Mouse (Mus musculus): ENCODE measurements around the gene Catsperz. TPM values are rescaled to one million over a fixed set of nuclear protein-coding genes. Genes with fewer than 3 reads are reported as not detected.
"Not testable (repeated sequence)": the region's sequence is repeated elsewhere in the genome, so short reads cannot be mapped to it uniquely, and the experiment has no call there.

Gene Catsperz
- total and polyA plus RNA-seq, 2 experiments from 2014 or later = 2.2 TPM; not detected in 1

GRCm38 (mm10) chr19:6903031-6903430, 22.1 kb downstream of the Catsperz start:
- Histone ChIP-seq H3K9ac (replicated peaks; ENCODE audit: low read depth, low read length) (no peak overlapping the region), H3K4me2 (ENCODE audit: low read depth, low read length) (no peak overlapping the region), H3K4me3 (ENCODE audit: low read depth, low read length) (no peak overlapping the region), H3K27ac (ENCODE audit: low read depth) (no peak overlapping the region), H3K4me1 (ENCODE audit: control insufficient read depth, insufficient read depth) (peaks cover 5% of the 10 kb centered on the region; the same call in 1 of the 2 replicates), H3K27me3 (ENCODE audit: control insufficient read depth, insufficient read depth, low read length) (no peaks in the 10 kb centered on the region), H3K9me3 (replicated peaks; ENCODE audit: control insufficient read depth, low read length) (no peaks in the 10 kb centered on the region), H3K36me3 (replicated peaks; ENCODE audit: control insufficient read depth, insufficient read depth, low read length) (peaks cover 24% of the 10 kb centered on the region)
- TF ChIP-seq CTCF (IDR thresholded peaks at IDR 0.05; ENCODE audit: low read depth) = no peak
- no peak for TF ChIP-seq EP300 (IDR thresholded peaks at IDR 0.05; ENCODE audit: low read depth)
- ATAC-seq (ENCODE audit: insufficient read depth, low read depth) = no peak
- DNase-seq (ENCODE audit: low spot score) = no peak
- 88% methylated on average over 1 of the region's 1 CpGs for WGBS

DNA sequence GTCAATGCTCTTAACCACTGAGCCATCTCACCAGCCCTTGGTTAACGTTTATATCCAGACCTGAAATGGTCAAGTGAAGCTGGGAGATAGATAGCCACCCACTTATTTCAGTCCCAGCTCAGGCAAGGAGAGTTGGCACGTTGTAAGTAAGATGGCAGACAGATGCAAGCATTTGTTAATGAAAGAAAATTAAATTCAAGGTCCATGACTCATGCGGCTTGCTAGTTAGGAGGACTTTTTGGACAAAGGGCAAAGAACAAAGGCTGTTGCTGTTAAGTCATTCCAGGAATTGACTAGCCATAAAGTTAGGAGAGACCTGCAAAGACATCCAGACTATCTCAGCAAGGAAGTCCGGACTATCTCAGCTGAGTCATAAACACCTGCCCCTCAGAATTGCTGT, 25.5 kb downstream of the Catsperz start:
- 82% methylated on average over 4 of the region's 4 CpGs for WGBS
- ATAC-seq (ENCODE audit: insufficient read depth, low read depth) = no peak
- H3K4me2 ChIP-seq (ENCODE audit: low read depth, low read length) = no peak overlapping the region

GRCm38 (mm10) chr19:6895608-6896305, 29.4 kb downstream of the Catsperz start:
- DNase-seq (ENCODE audit: low spot score); H3K27ac ChIP-seq (ENCODE audit: low read depth); H3K36me3 ChIP-seq (replicated peaks; ENCODE audit: control insufficient read depth, insufficient read depth, low read length); H3K4me2 ChIP-seq (ENCODE audit: low read depth, low read length); H3K9me3 ChIP-seq (replicated peaks; ENCODE audit: control insufficient read depth, low read length); H3K27me3 ChIP-seq (ENCODE audit: control insufficient read depth, insufficient read depth, low read length); H3K4me1 ChIP-seq (ENCODE audit: control insufficient read depth, insufficient read depth); ATAC-seq (ENCODE audit: insufficient read depth, low read depth); H3K4me3 ChIP-seq (ENCODE audit: low read depth, low read length); H3K9ac ChIP-seq (replicated peaks; ENCODE audit: low read depth, low read length): not testable (repeated sequence)
- WGBS = 67% methylated on average over 18 of the region's 18 CpGs

More for the DNA sequence above, 25.5 kb downstream of the Catsperz start:
- Histone ChIP-seq H3K9me3 (replicated peaks; ENCODE audit: control insufficient read depth, low read length) (peaks cover 4% of the 10 kb centered on the region; the same call in 1 of the 2 replicates), H3K4me3 (ENCODE audit: low read depth, low read length) (no peak overlapping the region), H3K27me3 (ENCODE audit: control insufficient read depth, insufficient read depth, low read length) (no peaks in the 10 kb centered on the region), H3K27ac (ENCODE audit: low read depth) (no peak overlapping the region), H3K4me1 (ENCODE audit: control insufficient read depth, insufficient read depth) (no peaks in the 10 kb centered on the region), H3K36me3 (replicated peaks; ENCODE audit: control insufficient read depth, insufficient read depth, low read length) (0 out of 2 replicates have a peak, but pooled peaks cover under 1% of the 10 kb centered on the region), H3K9ac (replicated peaks; ENCODE audit: low read depth, low read length) (no peak overlapping the region)
- TF ChIP-seq CTCF (IDR thresholded peaks at IDR 0.05; ENCODE audit: low read depth) = no peak
- no peak for TF ChIP-seq EP300 (IDR thresholded peaks at IDR 0.05; ENCODE audit: low read depth)
- no peak for DNase-seq (ENCODE audit: low spot score)

DNA sequence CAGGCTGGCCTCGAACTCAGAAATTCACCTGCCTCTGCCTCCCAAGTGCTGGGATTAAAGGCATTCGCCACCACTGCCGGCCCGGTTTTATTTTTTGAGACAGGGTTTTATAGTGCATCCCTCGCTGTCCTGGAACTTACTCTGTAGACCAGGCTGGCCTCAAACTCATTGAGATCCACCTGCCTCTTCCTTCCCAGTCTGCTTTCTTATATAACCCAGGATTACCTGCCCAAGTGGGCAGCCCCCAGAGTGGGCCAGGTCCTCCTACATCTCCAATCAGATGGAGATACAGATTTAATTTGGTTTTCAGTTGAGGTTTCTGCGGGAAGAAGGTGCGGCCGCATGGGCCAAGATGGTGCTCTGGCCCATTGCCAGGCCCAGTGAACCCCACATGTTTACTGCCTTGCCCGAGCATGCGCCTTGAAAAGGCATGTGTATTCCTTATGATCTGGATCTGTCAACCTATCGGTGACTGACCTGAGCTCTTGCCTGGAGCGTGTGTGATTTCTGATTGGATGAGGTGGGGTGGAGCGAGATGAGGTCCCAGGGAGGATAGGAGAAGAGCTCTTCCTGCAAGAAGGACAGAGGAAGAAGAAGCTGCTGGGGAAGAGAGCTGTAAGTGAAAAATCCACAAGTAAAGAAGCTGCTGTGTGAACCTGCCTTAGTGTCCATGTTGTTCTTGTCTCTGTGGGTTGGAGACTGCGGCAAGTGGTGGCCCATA, 31.3 kb downstream of the Catsperz start:
- H3K36me3 ChIP-seq (replicated peaks; ENCODE audit: control insufficient read depth, insufficient read depth, low read length) = no peaks in the 10 kb centered on the region
- peaks cover 4% of the 10 kb centered on the region; the same call in 1 of the 2 replicates for H3K9me3 ChIP-seq (replicated peaks; ENCODE audit: control insufficient read depth, low read length)
- no peaks in the 10 kb centered on the region for H3K27me3 ChIP-seq (ENCODE audit: control insufficient read depth, insufficient read depth, low read length)
- WGBS = 89% methylated on average over 14 of the region's 14 CpGs
- no peak overlapping the region for H3K4me2 ChIP-seq (ENCODE audit: low read depth, low read length)
- no peak for DNase-seq (ENCODE audit: low spot score)
- H3K4me1 ChIP-seq (ENCODE audit: control insufficient read depth, insufficient read depth) = no peaks in the 10 kb centered on the region
- H3K27ac ChIP-seq (ENCODE audit: low read depth) = no peak overlapping the region
- TF ChIP-seq CTCF (IDR thresholded peaks at IDR 0.05; ENCODE audit: low read depth) = no peak
- no peak for TF ChIP-seq EP300 (IDR thresholded peaks at IDR 0.05; ENCODE audit: low read depth)
- ATAC-seq (ENCODE audit: insufficient read depth, low read depth) = no peak
- no peak overlapping the region for H3K4me3 ChIP-seq (ENCODE audit: low read depth, low read length)
- no peak overlapping the region for H3K9ac ChIP-seq (replicated peaks; ENCODE audit: low read depth, low read length)

DNA sequence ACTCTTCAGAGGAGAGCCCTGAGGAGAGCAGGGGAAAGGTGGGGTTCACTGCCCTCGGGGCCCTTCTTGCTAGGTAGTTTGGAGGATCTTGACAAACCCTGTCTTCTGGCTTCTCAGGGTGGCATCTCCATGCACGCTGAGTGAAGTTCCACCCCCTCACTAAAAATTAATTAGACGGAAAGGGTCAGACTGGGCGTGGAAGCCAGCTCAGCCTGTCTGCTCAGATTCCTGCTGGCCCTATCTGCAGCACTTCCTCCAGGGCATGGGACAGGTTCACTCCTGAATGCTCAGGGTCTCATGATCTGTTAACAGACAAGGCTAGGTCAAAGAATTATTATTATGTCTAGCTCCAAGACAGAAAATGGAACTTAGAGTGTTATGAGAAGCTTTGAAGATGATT, 32.7 kb downstream of the Catsperz start:
- DNase-seq (ENCODE audit: low spot score) = no peak
- no peak overlapping the region for H3K27ac ChIP-seq (ENCODE audit: low read depth)
- WGBS = 51% methylated on average over 4 of the region's 4 CpGs
- ATAC-seq (ENCODE audit: insufficient read depth, low read depth) = no peak
- H3K4me3 ChIP-seq (ENCODE audit: low read depth, low read length) = no peak overlapping the region
- peaks cover 4% of the 10 kb centered on the region; the same call in 1 of the 2 replicates for H3K9me3 ChIP-seq (replicated peaks; ENCODE audit: control insufficient read depth, low read length)
- no peaks in the 10 kb centered on the region for H3K4me1 ChIP-seq (ENCODE audit: control insufficient read depth, insufficient read depth)
- H3K27me3 ChIP-seq (ENCODE audit: control insufficient read depth, insufficient read depth, low read length) = no peaks in the 10 kb centered on the region
- TF ChIP-seq EP300 (IDR thresholded peaks at IDR 0.05; ENCODE audit: low read depth) = no peak
- TF ChIP-seq CTCF (IDR thresholded peaks at IDR 0.05; ENCODE audit: low read depth) = no peak
- H3K4me2 ChIP-seq (ENCODE audit: low read depth, low read length) = no peak overlapping the region
- no peak overlapping the region for H3K9ac ChIP-seq (replicated peaks; ENCODE audit: low read depth, low read length)
- no peaks in the 10 kb centered on the region for H3K36me3 ChIP-seq (replicated peaks; ENCODE audit: control insufficient read depth, insufficient read depth, low read length)
